In the genomic region with DNA sequence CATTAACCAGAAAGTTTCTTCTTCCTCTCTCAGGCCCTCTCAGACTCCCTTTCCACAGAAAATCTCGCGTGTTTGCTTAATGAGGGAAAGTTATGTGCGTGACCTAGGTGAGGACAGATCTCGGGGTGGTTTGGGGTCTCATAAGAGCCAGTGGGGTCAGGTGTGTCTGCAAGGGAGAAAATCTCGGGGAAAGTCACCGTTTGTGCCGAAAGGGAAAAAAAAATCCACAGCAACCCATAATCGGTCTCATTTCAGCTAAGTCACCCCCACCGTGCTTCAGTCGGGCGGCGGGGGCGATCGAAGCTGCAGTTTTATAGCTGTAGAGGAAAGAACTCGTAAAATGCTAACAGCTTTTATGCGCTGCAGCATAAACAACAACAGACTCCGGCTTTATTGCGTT, we compare ENCODE assay signal across 18 mouse cellular contexts. TPM values are rescaled to one million over a fixed set of nuclear protein-coding genes. Genes with fewer than 3 reads are reported as not detected.
A peak's percentile ranks its signal among the peaks of the same experiment; 100 is the strongest.
DNase-seq lines count a peak whose midpoint lies in the region; ATAC-seq and TF ChIP-seq lines count a peak whose summit lies in the region.
"Had no signal": no experiment of that assay in that cellular context is flagged by ENCODE, and none has a peak within 500 bp of the region (broad histone marks: within the 10 kb centered on the region; RNA-seq: fewer than 3 reads in every experiment).

No protein-coding gene starts in this region.

- WGBS in hindbrain, embryonic 15.5 days, result 3% methylated on average over 18 of the region's 18 CpGs
- WGBS in hindbrain, embryonic 10.5 days, result 4% methylated on average over 18 of the region's 18 CpGs
- WGBS in intestine, postnatal 0 days, result 22% methylated on average over 18 of the region's 18 CpGs
- under 1% methylated on average over 18 of the region's 18 CpGs for WGBS in limb, embryonic 11.5 days
- WGBS in forebrain, embryonic 15.5 days, result 3% methylated on average over 18 of the region's 18 CpGs

- H3K9ac ChIP-seq in hindbrain, embryonic 15.5 days, result no peak overlapping the region
- no peak overlapping the region for H3K9ac ChIP-seq in intestine, postnatal 0 days (ENCODE audit: low read depth, low read length)
- H3K9ac ChIP-seq in limb, embryonic 11.5 days (ENCODE audit: low read length), result no peak overlapping the region
- no peak overlapping the region for H3K9ac ChIP-seq in forebrain, embryonic 15.5 days (replicated peaks)
- H3K9ac ChIP-seq: heart, embryonic 12.5 days; limb, embryonic 12.5 days; liver, embryonic 14.5 days had no signal

- H3K4me3 ChIP-seq in hindbrain, embryonic 15.5 days, result peak overlapping the region; percentile 40; the same call in 1 of the 2 replicates
- H3K4me3 ChIP-seq in hindbrain, embryonic 10.5 days, result no peak overlapping the region
- no peak overlapping the region for H3K4me3 ChIP-seq in intestine, postnatal 0 days (ENCODE audit: low read depth, low read length)
- no peak overlapping the region for H3K4me3 ChIP-seq in limb, embryonic 11.5 days (ENCODE audit: low read depth, low read length)
- no peak overlapping the region for H3K4me3 ChIP-seq in forebrain, embryonic 15.5 days
- H3K4me3 ChIP-seq: erythroblast, embryonic 14.5 days; heart, embryonic 12.5 days; limb, embryonic 12.5 days had no signal

- no peaks in the 10 kb centered on the region for H3K9me3 ChIP-seq in hindbrain, embryonic 15.5 days
- no peaks in the 10 kb centered on the region for H3K9me3 ChIP-seq in hindbrain, embryonic 10.5 days
- no peaks in the 10 kb centered on the region for H3K9me3 ChIP-seq in intestine, postnatal 0 days (ENCODE audit: control insufficient read depth)
- H3K9me3 ChIP-seq in limb, embryonic 11.5 days (ENCODE audit: control insufficient read depth, low read length), result no peaks in the 10 kb centered on the region
- no peaks in the 10 kb centered on the region for H3K9me3 ChIP-seq in forebrain, embryonic 15.5 days
- H3K9me3 ChIP-seq: heart, embryonic 12.5 days; limb, embryonic 12.5 days had no signal

- H3K27me3 ChIP-seq in hindbrain, embryonic 15.5 days, result peaks cover 80% of the 10 kb centered on the region
- H3K27me3 ChIP-seq in hindbrain, embryonic 10.5 days (ENCODE audit: insufficient read depth, poor library complexity, severe bottlenecking), result peaks cover 100% of the 10 kb centered on the region
- H3K27me3 ChIP-seq in intestine, postnatal 0 days (replicated peaks; ENCODE audit: control insufficient read depth, insufficient read depth, low read length), result peaks cover 71% of the 10 kb centered on the region
- H3K27me3 ChIP-seq in limb, embryonic 11.5 days (ENCODE audit: control insufficient read depth, insufficient read depth, low read length), result peaks cover 79% of the 10 kb centered on the region
- H3K27me3 ChIP-seq in forebrain, embryonic 15.5 days, result peaks cover 98% of the 10 kb centered on the region

- H3K4me2 ChIP-seq in hindbrain, embryonic 15.5 days, result peak overlapping the region; percentile 50
- H3K4me2 ChIP-seq in intestine, postnatal 0 days (replicated peaks; ENCODE audit: low read depth), result 0 out of 2 replicates have a peak overlapping the region, but pooled peaks have one; percentile 10
- H3K4me2 ChIP-seq in limb, embryonic 11.5 days (ENCODE audit: low read depth, severe bottlenecking), result no peak overlapping the region
- H3K4me2 ChIP-seq in forebrain, embryonic 15.5 days (replicated peaks), result no peak overlapping the region
- H3K4me2 ChIP-seq: heart, embryonic 12.5 days had no signal

- no peak for ATAC-seq in hindbrain, embryonic 15.5 days (ENCODE audit: low FRiP score, low read depth)
- no peak for ATAC-seq in intestine, postnatal 0 days
- ATAC-seq in limb, embryonic 11.5 days (ENCODE audit: insufficient number of reproducible peaks, low FRiP score, low TSS enrichment, low read depth), result no peak
- no peak for ATAC-seq in forebrain, embryonic 15.5 days (replicated peaks)

- TF ChIP-seq CTCF in intestine, postnatal 0 days (IDR thresholded peaks at IDR 0.05; ENCODE audit: low read depth), result no peak

- DNase-seq in hindbrain, embryonic 10.5 days (ENCODE audit: low spot score), result no peak
- peak; percentile 17 for DNase-seq in induced T-regulatory cell, adult 2 months (ENCODE audit: low read depth)
- peak; percentile 67 for DNase-seq in limb, embryonic 11.5 days (ENCODE audit: low spot score)
- no peak for DNase-seq in spleen, postnatal 4 days (ENCODE audit: low spot score in 2 of 2)
- no peak for DNase-seq in urinary bladder, adult 2 months (ENCODE audit: low spot score)
- DNase-seq: adrenal gland, postnatal 10 days; cerebellum, postnatal 10 days; gastrocnemius, postnatal 25 days; heart, postnatal 36 days; lung, postnatal 14 days; right cerebral cortex, postnatal 4 days had no signal

- H3K36me3 ChIP-seq in hindbrain, embryonic 15.5 days, result no peaks in the 10 kb centered on the region
- H3K36me3 ChIP-seq in hindbrain, embryonic 10.5 days, result no peaks in the 10 kb centered on the region
- no peaks in the 10 kb centered on the region for H3K36me3 ChIP-seq in intestine, postnatal 0 days (ENCODE audit: control insufficient read depth, insufficient read depth)
- no peaks in the 10 kb centered on the region for H3K36me3 ChIP-seq in limb, embryonic 11.5 days (ENCODE audit: control insufficient read depth, insufficient read depth, low read length)
- H3K36me3 ChIP-seq in forebrain, embryonic 15.5 days, result no peaks in the 10 kb centered on the region
- H3K36me3 ChIP-seq: heart, embryonic 12.5 days; limb, embryonic 12.5 days had no signal

- peak overlapping the region; percentile 72 for H3K27ac ChIP-seq in hindbrain, embryonic 15.5 days (replicated peaks)
- H3K27ac ChIP-seq in hindbrain, embryonic 10.5 days, result no peak overlapping the region
- no peak overlapping the region for H3K27ac ChIP-seq in intestine, postnatal 0 days (ENCODE audit: low read depth, low read length)
- H3K27ac ChIP-seq in limb, embryonic 11.5 days (replicated peaks; ENCODE audit: low read depth, low read length), result no peak overlapping the region
- H3K27ac ChIP-seq in forebrain, embryonic 15.5 days (replicated peaks), result no peak overlapping the region
- H3K27ac ChIP-seq: limb, embryonic 12.5 days; liver, embryonic 14.5 days had no signal

- H3K4me1 ChIP-seq in hindbrain, embryonic 15.5 days (replicated peaks), result peaks cover 6% of the 10 kb centered on the region
- H3K4me1 ChIP-seq in hindbrain, embryonic 10.5 days (replicated peaks), result peaks cover 21% of the 10 kb centered on the region
- no peaks in the 10 kb centered on the region for H3K4me1 ChIP-seq in intestine, postnatal 0 days (replicated peaks; ENCODE audit: control insufficient read depth, insufficient read depth, low read length)
- peaks cover 15% of the 10 kb centered on the region; the same call in 1 of the 2 replicates for H3K4me1 ChIP-seq in limb, embryonic 11.5 days (ENCODE audit: control insufficient read depth, insufficient read depth, low read length)
- H3K4me1 ChIP-seq in forebrain, embryonic 15.5 days, result peaks cover 9% of the 10 kb centered on the region

RNA-seq across cellular contexts. Expression of gene Hoxb8, which starts 0.3 kb away (rescaled TPM):
- 18.2 and 26.1 TPM in 2 replicates for polyA plus RNA-seq in hindbrain, embryonic 15.5 days (2015; fragmentation: Nextera tagmentation; extraction: Ambion mirVana)
- polyA plus RNA-seq in hindbrain, embryonic 10.5 days (2016; fragmentation: Nextera tagmentation; extraction: Ambion mirVana), result 0.08 TPM in 1 of 2 replicates, not detected in the other
- polyA plus RNA-seq in intestine, postnatal 0 days (2015; fragmentation: Nextera tagmentation; extraction: Ambion mirVana), result 1.0 and 1.1 TPM in 2 replicates
- 0.38 and 0.89 TPM in 2 replicates for polyA plus RNA-seq in limb, embryonic 11.5 days (2014; fragmentation: Nextera tagmentation; extraction: Ambion mirVana)
- not detected in 2 replicates for polyA plus RNA-seq in forebrain, embryonic 15.5 days (2015; fragmentation: Nextera tagmentation; extraction: Ambion mirVana)
- 12.0 and 13.4 TPM in 2 replicates for polyA plus RNA-seq in urinary bladder, adult 2 months (2012; rRNA removed)
- polyA plus RNA-seq: erythroblast, embryonic 14.5 days; heart, embryonic 12.5 days had no signal

RNA-seq across cellular contexts. Expression of gene Hoxb7, which starts 5.0 kb away (rescaled TPM):
- 26.5 and 33.6 TPM in 2 replicates for polyA plus RNA-seq in hindbrain, embryonic 15.5 days (2015; fragmentation: Nextera tagmentation; extraction: Ambion mirVana)
- polyA plus RNA-seq in hindbrain, embryonic 10.5 days (2016; fragmentation: Nextera tagmentation; extraction: Ambion mirVana), result not detected in 2 replicates
- polyA plus RNA-seq in intestine, postnatal 0 days (2015; fragmentation: Nextera tagmentation; extraction: Ambion mirVana), result 7.6 and 8.5 TPM in 2 replicates
- polyA plus RNA-seq in limb, embryonic 11.5 days (2014; fragmentation: Nextera tagmentation; extraction: Ambion mirVana), result 3.7 and 4.3 TPM in 2 replicates
- polyA plus RNA-seq in forebrain, embryonic 15.5 days (2015; fragmentation: Nextera tagmentation; extraction: Ambion mirVana), result not detected in 2 replicates
- polyA plus RNA-seq in urinary bladder, adult 2 months (2012; rRNA removed), result 9.5 and 9.6 TPM in 2 replicates
- polyA plus RNA-seq: erythroblast, embryonic 14.5 days had no signal

RNA-seq across cellular contexts. Expression of gene Hoxb9, which starts 10.1 kb away (rescaled TPM):
- polyA plus RNA-seq in hindbrain, embryonic 15.5 days (2015; fragmentation: Nextera tagmentation; extraction: Ambion mirVana), result 2.1 and 15.7 TPM in 2 replicates
- polyA plus RNA-seq in hindbrain, embryonic 10.5 days (2016; fragmentation: Nextera tagmentation; extraction: Ambion mirVana), result not detected in 2 replicates
- 0.37 and 1.5 TPM in 2 replicates for polyA plus RNA-seq in intestine, postnatal 0 days (2015; fragmentation: Nextera tagmentation; extraction: Ambion mirVana)
- polyA plus RNA-seq in limb, embryonic 11.5 days (2014; fragmentation: Nextera tagmentation; extraction: Ambion mirVana), result 1.7 and 1.8 TPM in 2 replicates
- not detected in 2 replicates for polyA plus RNA-seq in forebrain, embryonic 15.5 days (2015; fragmentation: Nextera tagmentation; extraction: Ambion mirVana)
- polyA plus RNA-seq in urinary bladder, adult 2 months (2012; rRNA removed), result 2.7 and 3.2 TPM in 2 replicates
- polyA plus RNA-seq: erythroblast, embryonic 14.5 days had no signal

RNA-seq across cellular contexts. Expression of gene Hoxb6, which starts 10.9 kb away (rescaled TPM):
- 52.1 and 66.7 TPM in 2 replicates for polyA plus RNA-seq in hindbrain, embryonic 15.5 days (2015; fragmentation: Nextera tagmentation; extraction: Ambion mirVana)
- 0.31 TPM in 1 of 2 replicates, not detected in the other for polyA plus RNA-seq in hindbrain, embryonic 10.5 days (2016; fragmentation: Nextera tagmentation; extraction: Ambion mirVana)
- 5.7 and 6.4 TPM in 2 replicates for polyA plus RNA-seq in intestine, postnatal 0 days (2015; fragmentation: Nextera tagmentation; extraction: Ambion mirVana)
- 1.9 and 2.8 TPM in 2 replicates for polyA plus RNA-seq in limb, embryonic 11.5 days (2014; fragmentation: Nextera tagmentation; extraction: Ambion mirVana)
- not detected in 2 replicates for polyA plus RNA-seq in forebrain, embryonic 15.5 days (2015; fragmentation: Nextera tagmentation; extraction: Ambion mirVana)
- polyA plus RNA-seq in urinary bladder, adult 2 months (2012; rRNA removed), result 12.9 and 13.7 TPM in 2 replicates
- polyA plus RNA-seq: erythroblast, embryonic 14.5 days; heart, embryonic 12.5 days had no signal

RNA-seq across cellular contexts. Expression of gene Hoxb5, which starts 21.7 kb away (rescaled TPM):
- polyA plus RNA-seq in hindbrain, embryonic 15.5 days (2015; fragmentation: Nextera tagmentation; extraction: Ambion mirVana), result 115 and 140 TPM in 2 replicates
- 0.14 and 6.3 TPM in 2 replicates for polyA plus RNA-seq in hindbrain, embryonic 10.5 days (2016; fragmentation: Nextera tagmentation; extraction: Ambion mirVana)
- polyA plus RNA-seq in intestine, postnatal 0 days (2015; fragmentation: Nextera tagmentation; extraction: Ambion mirVana), result 14.7 and 15.8 TPM in 2 replicates
- polyA plus RNA-seq in limb, embryonic 11.5 days (2014; fragmentation: Nextera tagmentation; extraction: Ambion mirVana), result 2.1 and 2.6 TPM in 2 replicates
- polyA plus RNA-seq in forebrain, embryonic 15.5 days (2015; fragmentation: Nextera tagmentation; extraction: Ambion mirVana), result not detected in 2 replicates
- 5.8 and 7.4 TPM in 2 replicates for polyA plus RNA-seq in urinary bladder, adult 2 months (2012; rRNA removed)
- polyA plus RNA-seq: erythroblast, embryonic 14.5 days had no signal

Comparison
In these comparisons a context has a peak if more than half of its experiments do, and no peak if none do; other contexts are left out.
1. H3K4me2 ChIP-seq: peak in hindbrain, embryonic 15.5 days (single experiment) and intestine, postnatal 0 days (single experiment); none in limb, embryonic 11.5 days (single experiment) and forebrain, embryonic 15.5 days (single experiment).
2. DNase-seq: peak in induced T-regulatory cell, adult 2 months (single experiment) and limb, embryonic 11.5 days (single experiment); none in hindbrain, embryonic 10.5 days (single experiment), spleen, postnatal 4 days (0 of 2) and urinary bladder, adult 2 months (single experiment).